Mouse (Mus musculus) B cell, adult 2 months (primary cell): Measurements from ENCODE around the gene St13.

Source experiments
- DNase-seq, 2 experiments: peaks; one replicate each; pipeline ENCODE4 v3.0.0; 2022

The St13 gene

DNA sequence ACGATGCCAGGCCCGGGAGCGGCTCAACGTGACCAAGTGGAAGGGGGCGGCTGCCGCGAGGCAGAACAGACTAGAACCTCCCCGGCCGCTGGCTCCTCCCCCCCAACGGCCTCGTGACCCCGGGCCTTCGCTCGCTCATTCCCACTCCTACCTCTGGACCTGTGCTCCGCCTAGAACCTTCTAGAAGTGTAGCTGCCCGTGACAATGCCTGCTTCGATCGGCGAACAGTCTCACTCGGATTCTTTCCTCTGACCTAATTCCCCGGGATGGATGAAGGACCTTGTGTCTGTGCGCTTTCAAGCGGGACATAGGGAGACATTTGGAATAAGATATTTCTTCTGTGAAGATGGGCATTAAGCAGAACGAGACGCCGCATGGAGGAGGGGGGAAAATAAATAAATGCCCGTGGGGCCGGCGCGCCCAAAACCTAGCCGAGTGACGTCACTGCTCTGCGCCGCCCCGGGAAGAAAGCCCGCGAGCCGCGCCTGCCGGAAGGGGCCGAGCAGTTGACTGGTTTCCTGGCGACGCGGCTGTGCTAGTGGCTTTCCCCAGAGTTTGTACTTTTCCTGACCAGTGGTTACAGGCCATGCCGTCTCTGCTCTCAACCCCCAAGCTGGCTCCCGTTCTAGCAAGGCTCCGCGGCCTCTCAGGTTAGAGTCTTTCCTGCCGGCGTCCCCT lies at the start of gene St13, which contains the start of gene Xpnpep3:
Gene St13, minus strand, starts transcription at position 440 of the 678 bp plus-strand sequence.
Gene Xpnpep3, plus strand, starts transcription at position 501 of the 678 bp plus-strand sequence.
- peak; percentile 99 for DNase-seq

DNA sequence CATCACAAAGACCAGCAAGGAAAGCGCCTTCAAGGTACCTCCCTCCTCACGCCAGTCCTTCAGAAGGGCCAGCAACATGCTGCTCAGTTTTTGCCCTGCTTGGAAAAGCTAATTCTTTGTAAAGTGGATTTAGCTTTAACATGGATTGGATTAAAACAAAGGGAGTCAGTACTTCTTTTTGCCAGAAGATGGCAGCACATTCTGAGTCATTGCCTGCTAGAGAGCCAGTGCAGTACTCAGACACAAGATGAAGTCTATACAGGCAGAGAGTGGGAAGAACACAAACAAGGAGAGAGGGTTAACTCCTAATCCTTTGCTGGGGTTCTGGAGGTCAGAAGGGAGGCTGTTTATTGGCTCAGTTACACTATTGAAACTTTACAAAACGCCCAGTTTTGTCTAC lies 48.6 kb upstream of the St13 start:
- peak; percentile 75 to 78 for DNase-seq

DNA sequence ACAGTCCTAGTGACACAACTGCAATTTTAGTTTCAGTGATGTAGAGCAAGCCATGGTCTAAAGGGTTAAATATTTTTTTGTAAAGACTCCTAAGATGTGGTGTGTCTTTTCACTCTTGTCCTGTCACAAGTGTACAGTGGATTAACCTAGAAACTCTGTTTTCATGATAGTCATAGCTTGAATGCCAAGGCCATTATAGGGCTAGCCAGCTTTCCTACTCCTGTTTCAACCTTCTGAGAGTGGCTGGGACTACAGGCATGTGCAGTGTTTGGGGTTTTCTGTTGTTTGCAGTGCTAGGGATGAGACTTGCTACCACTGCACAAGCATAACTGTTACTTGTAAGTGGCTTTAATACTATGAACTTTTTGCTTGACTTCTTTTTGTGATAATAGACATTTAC lies 39.4 kb upstream of the St13 start:
- DNase-seq = no peak

DNA sequence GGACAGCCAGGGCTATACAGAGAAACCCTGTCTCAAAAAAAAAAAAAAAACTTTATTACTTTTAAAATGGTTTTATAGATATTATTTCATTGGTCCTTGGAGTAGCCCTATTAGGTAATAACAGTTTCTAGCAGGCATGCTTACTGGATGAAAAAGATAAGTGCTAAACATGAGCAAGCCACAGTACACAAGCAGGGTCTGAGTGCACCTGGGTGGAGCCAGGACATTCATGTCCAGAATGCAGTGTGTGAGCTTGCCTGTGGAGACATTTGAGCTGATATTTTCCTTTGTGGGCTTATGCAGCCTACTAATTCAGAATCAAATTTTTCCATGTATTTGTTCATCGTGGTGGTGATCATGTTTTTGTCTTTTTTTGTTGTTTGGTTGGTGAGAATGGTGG lies 38.5 kb upstream of the St13 start:
- DNase-seq = no peak

DNA sequence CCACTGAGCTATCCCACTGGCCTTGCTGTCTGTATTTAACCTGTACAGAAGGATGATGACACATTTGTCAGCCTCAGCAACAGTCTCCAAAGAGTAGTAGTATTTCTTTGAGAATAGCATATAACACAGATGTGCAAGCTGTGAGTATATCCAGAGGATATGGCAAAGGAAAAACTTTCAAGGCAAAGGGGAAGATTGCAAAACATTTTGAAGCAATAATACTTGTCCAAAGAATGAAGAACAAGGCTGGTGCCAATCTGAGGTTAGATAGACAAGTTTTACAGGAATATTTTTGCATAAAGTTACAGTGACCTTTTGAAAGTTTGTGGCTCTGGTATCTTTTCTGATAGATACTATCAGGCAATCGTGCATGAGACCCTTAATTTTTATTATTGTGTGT lies 31.3 kb upstream of the St13 start:
- DNase-seq = no peak

DNA sequence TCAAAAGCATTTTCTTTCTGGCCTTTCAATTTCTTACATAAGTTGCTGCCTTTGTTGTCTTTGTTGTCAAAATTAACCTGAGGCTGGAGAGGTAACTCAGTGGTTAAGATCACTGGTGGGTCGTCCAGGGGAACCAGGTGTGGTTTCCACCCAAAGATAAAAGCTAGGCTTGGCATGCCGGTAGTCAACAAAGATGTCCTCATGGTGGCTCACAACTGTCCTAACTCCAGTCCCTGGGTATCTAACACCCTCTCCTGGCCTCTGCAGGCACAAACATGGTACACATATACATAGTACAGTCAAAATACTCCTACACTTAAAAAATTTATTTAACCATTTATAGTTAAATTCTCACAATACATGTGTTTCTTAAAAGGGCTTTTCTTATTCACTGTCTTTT lies 28.1 kb upstream of the St13 start:
- DNase-seq = no peak

DNA sequence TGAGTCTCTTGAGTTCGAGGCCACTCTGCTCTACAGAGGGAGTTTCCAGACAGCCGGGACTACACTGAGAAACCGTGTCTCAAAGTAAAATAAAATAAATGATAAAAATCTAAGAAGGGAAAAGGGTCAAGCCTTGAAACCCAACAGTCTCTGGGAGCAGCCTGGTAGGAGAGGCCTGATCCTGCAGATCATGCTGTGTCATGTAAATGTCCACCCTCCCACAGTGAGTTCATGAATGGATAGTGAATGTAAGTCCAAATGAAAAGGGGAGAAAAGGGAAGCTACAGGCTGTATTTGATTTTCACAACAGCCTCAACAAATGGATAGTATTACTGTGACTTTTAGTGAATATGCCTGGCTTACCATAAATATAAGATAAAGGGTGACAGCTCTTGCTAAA lies 25.4 kb upstream of the St13 start:
- DNase-seq = no peak

DNA sequence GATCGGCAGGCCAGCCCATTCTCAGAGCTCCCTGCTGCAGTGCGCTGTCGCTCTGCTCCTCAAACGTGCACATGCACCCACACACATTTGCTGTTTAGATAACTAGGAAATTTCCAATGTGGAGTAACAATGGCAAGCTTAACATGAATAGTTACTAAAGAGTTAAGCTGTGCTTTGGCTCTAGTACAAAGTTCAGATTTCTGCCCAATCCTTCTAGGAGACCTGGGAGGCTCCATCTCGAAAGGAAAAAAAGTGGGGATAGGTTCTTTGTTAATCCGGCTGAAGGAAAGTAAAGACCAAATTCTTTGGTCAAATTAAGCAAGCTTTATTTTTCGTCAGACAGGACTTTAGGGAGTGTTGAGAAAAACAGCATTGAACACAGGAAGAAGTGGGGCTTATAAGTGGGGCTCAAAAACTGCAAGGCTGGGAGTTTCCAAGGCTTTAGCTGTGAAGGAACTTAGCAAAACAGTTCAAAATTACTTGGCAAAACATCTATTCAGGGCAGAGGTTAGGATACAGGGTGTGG lies 22.3 kb upstream of the St13 start:
- no peak for DNase-seq

DNA sequence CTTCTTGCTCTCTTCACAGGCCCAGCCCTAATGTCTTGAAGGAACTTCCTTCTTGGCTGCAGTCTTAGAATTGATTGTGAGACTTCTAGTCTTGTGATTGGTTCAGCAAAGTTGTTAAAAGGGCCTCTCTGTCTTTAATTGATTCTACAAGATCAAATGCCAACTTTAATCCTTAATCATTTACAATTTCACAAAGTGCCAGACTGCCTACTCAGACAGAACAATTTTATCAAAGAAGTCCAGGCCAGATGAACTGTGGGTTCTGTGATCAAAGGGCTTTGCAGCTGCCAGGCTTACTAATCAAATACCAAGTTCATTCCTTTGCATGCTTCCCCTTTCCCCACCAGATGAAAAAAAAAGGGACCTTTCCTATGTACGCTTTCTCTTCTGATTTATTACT lies 21.6 kb upstream of the St13 start:
- no peak for DNase-seq

DNA sequence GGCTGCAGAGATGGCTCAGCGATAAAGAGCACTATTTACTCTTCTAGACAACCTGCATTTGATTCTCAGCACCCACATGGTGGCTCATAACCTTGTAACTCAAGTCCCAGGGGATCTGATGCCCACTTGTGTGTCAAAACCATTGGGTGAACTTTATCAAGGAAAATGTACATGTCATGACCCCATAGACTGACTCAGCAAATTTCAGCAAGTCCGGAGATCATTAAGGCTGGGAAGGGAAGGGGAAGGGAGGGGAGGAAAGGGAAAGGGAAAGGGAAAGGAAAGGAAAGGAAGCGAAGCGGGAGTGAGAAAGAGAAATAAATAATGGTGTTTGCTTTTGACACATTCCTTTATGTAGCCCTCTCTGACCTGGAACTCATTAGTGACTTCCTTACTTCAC lies 18.2 kb upstream of the St13 start:
- DNase-seq = no peak

DNA sequence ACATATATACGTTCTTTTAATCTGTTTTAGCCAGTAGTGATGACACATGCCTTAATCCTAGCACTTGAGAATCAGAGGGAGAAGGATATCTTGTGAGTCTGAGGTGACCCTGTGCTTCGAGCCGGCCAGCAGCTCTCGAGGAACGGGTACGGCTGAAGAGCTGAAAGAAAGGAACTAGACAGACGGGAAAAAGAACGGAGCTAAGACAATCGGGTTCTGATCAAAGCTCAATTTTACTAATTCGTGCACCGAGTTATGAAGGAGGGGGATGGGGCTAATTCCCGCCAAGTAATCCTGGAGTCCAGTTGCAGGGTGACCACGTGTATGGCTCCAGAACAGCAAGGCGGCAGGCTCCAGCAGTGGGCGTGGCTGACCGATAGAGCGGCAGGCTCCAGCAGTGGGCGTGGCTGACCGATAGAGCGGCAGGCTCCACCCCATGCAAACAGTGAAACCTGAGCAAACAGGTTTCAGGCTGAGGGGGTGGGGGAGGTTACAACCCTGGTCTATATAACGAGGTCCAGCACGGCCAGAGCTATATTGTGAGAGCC lies 17.0 kb upstream of the St13 start:
- DNase-seq = peak; percentile 68 to 74

DNA sequence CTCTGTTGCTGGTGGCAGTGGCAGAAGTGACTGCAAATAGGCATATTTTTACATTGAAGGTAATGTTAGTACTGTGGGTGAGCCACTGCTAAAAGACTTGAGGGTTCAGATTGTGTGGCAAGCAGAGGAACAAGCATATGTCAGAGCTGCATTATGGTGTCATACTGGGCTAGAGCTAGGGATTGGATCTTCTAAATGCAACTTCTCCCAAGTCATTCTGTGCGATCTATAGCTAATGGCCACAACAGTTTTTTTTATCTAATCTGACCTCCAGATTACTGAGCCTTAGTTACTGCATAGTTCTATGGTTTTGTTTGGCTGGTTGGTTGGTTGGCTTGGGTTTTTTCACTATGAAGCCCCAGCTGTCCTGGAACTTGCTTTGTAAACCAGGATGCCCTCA lies 8.3 kb upstream of the St13 start, which contains the start of gene Dnajb7:
Gene Dnajb7, minus strand, starts transcription at position 101 of the 400 bp plus-strand sequence.
- no peak for DNase-seq

DNA sequence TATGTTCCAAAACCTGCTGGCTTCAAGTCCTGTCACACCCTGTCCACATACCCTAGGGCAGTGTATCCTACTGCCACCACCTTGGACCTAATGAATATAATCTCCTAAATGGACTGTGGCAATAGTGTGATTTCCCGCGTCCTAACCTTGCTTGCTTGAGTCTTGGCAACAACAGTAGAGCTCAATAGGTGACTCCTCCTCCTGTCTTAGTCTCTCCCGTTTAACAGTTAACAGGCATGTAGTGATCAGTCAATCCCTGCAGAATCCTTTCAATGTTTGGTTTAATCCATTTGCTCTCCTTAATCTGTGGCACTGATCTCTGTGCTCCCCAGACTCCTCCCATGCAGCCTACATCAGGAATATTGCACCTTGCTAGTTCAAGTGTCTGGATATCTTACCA lies 5.1 kb upstream of the St13 start:
- no peak for DNase-seq

DNA sequence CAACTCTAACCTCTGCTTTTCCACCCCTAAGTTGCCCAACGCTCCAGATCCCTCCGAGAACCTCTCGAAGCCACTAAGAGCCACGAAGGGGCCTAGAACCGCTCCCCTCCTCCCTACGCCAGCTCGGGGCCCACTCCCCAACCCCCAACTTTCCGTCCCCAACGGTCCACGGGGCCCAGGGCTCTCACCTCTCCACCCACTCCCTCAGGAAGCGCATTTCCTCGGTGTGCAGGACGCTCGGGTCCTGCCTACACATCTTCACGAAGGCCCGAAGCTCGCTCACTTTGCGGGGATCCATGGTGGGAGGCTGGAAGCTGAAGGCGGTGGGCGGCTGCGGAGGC lies 610 bp downstream of the St13 start:
- no peak for DNase-seq

DNA sequence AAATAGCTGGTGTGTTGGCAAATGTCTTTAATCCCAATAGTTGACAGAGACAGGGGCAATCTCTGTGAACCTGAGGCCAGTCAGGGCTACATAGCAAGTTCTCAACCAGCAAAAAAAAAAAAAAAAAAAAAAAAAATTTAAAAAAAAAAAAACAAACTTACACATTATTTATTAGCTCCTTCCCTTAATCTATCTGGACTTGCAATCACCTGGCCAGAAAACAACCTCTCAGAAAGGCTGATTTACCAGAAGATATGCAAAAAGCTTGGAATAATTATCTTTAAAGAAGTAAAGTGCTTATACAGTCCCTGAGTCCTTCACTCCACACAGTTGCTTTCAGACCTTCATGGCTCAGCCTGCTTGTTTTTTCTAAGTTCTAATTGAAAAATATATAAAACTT lies 1.7 kb downstream of the St13 start:
- no peak for DNase-seq

DNA sequence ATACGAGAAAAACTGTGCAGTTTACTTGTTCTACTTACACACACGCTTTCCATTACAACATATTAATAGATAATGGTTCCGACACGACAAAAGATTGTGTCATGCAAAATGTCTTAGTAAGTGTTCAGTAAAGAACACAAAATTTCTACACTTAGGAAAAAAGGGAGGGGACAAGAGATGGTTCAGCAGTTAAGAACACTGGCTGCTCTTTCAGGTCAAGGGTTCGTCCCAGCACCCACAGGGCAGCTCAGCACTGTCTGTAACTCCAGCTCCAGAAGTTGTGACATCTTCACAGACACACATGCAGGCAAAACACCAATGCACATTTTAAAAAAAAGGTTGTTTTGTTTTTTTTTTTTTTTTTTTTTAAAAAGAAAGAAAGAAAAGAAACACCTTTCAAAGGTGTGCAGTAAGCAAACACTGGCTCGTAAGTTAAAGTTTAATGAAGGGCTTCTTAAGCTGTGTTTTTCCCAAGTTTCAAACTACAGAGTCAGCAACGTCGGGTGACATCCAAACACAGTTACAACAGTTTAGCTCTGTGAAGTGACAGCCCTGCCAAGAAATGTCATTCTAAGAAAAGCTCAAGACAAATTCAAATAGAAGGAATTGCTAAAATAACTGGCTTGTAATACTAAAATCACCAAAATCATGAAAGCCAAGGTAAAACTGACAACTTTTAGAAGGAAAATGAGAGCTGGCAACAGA lies 5.5 kb downstream of the St13 start:
- DNase-seq = no peak

DNA sequence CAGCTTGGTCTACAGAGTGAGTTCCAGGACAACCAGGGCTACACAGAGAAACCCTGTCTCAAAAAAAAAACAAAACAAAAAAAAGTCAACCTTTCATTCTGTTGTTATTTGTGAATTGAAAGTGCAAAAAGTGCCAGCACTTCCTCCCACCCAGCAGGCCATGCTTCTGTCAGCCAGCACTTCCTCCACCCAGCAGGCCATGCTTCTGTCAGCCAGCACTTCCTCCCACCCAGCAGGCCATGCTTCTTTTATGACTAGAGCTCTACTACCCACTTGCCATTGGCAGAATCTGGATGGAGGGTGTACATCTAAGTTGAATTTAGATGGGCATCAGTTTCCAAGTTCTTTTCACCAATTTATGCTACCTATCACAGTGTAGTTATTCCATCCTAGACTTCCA lies 6.9 kb downstream of the St13 start:
- peak; percentile 57 to 62 for DNase-seq

DNA sequence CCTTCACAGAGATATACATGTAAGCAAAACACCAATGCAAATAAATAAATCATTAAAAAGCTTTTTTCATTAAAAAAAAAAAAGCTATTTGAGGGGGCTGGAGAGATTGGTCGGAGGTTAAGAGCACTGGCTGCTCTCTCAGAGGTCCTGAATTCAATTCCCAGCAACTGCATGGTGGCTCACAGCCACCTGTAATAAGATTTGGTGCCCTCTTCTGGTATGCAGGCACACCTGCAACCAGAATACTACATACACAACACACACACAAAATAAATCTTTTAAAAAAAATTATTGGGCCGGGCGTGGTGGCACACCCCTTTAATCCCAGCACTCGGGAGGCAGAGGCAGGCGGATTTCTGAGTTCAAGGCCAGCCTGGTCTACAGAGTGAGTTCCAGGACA lies 13.6 kb downstream of the St13 start:
- DNase-seq = no peak

DNA sequence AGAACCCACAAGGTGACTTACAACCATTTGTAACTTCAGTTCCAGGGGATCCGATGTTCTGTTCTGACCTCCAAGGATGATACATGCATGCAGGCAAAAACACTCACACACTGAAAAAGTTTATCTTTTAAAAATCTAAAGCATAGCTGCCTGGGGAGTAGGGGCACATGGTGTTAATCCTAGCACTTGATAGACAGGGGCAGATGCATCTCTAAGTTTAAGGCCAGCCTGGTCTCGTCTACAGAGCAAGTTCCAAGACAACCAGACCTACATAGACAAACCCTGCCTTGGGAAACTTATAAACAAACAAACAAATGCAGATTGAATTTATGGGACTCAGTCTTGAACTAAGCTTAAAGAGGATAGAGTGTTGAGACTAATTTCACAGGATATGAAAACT lies 21.0 kb downstream of the St13 start:
- DNase-seq = no peak

DNA sequence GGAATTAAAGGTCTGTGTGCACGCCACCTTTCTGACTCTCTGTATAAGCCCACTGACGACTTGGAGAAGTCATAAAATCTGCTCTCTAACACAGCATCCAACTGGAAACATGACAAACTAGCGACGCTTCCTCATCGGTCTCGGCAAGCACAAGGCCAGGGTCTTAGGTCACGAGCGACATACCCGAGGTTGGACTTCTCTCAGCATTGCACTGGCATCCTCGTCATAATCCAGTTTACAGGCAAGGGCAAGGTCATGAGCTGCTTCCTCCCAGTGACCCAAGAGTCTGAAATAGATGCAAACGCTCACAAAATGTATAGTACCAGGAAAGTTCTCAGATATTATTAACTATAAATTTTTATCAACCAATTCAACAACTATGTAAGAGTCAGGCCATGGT lies 25.3 kb downstream of the St13 start:
- no peak for DNase-seq

DNA sequence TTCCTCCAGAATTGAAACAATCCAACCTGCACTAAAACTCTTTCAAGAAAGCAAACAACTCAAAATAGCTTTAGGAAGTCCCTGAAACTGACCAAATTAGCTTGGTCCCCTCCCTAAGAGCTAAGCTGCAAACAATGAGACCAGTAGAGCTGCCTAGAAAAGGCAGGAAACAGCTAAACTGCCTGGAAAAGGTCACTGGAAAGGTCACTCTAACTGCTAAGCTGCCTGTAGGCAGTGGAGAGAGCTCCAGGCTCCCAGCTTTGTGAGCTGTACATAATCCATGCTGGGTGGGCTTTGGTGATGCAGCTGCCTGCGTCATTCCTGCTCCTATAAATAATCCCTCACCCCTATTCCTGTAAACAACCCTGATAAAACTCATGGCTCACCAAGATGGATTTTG lies 29.5 kb downstream of the St13 start:
- no peak for DNase-seq

DNA sequence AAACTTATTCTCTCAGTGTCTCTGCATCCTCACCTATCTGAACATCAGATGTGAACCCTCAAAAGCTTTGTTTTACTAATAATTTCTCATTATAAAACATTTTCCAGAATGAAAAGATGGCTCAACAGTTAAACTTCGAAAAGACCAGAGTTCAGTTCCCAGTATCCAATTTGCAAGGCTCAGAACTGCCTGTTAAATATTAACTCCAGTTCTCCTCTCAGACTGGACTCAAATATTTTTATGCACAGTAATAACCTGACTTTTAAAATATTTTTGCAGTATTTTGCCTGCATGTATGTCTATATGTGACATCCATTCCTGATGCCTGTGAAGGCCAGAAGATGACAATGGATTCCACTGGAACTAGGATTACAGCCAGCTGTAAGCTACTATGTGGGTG lies 31.3 kb downstream of the St13 start:
- DNase-seq = no peak

DNA sequence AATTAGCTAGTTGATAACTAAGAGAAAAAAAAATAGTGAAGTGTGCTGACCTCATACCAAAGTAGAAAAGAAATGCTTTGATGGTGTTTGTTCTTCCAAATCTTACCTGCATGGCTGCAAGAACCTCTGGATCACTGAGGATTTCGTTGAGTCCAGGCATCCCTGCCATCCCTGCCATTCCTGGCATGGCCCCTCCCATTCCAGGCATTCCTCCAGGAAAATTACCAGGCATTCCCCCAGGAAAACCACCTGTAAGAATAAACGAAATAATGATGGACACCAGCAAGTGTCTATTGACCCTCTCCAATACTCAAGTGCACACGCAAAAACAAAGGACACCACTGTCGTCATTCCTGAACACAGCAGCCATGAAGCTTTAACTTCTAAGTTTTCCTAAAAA lies 33.6 kb downstream of the St13 start:
- no peak for DNase-seq

DNA sequence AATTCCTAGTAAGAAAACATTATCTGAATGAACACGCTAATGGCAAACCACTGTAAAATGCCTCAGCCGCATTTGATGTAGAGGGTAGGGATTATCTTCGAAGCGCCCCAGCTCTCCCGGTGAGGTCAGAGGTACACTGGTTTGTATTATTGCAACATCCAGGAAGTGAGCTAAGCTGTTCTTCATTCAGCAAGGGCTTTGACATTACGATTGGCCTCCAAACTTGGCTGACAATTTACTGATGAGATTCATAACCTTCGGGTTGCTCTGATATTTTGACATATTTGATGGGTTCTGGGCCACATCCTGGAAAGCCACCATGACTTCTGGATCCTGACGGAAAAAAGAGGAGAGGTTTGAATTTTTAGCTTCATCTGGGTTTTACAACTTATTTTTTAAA lies 34.6 kb downstream of the St13 start:
- DNase-seq = no peak
